Mouse (Mus musculus) hindbrain, embryonic 12.5 days (tissue): ENCODE data around the gene Susd6. TPM values are rescaled to one million over a fixed set of nuclear protein-coding genes. Genes with fewer than 3 reads are reported as not detected.
"Not testable (repeated sequence)": the region's sequence is repeated elsewhere in the genome, so short reads cannot be mapped to it uniquely, and the experiment has no call there.

Source experiments
- ATAC-seq: fragments of 200-750 bp; cut with Nextera tagmentation; 2 replicates; pipeline ENCODE4 v1.8.0; 2017; ENCODE audit warnings: moderate TSS enrichment; ENCODE audit not compliant: low FRiP score
- H3K27ac ChIP-seq: fragments of 300-500 bp; sonication (generic); 2 replicates; pipeline ENCODE4 v1.5.1; 2016; ENCODE audit warnings: mild to moderate bottlenecking
- H3K27me3 ChIP-seq: fragments of 300-500 bp; sonication (generic); 2 replicates; pipeline ENCODE4 v1.6.1; 2016; ENCODE audit warnings: mild to moderate bottlenecking
- H3K36me3 ChIP-seq: fragments of 300-500 bp; sonication (generic); 2 replicates; pipeline ENCODE4 v1.6.1; 2016; ENCODE audit warnings: mild to moderate bottlenecking
- H3K4me1 ChIP-seq: fragments of 300-500 bp; sonication (generic); 2 replicates; pipeline ENCODE4 v1.6.1; 2016
- H3K4me2 ChIP-seq: fragments of 300-500 bp; sonication (generic); replicated peaks from 2 replicates; pipeline ENCODE4 v1.6.1; 2016; ENCODE audit warnings: mild to moderate bottlenecking
- H3K4me3 ChIP-seq: fragments of 300-500 bp; sonication (generic); 2 replicates; pipeline ENCODE4 v1.5.1; 2016; ENCODE audit warnings: mild to moderate bottlenecking
- H3K9ac ChIP-seq: fragments of 300-500 bp; sonication (generic); 2 replicates; pipeline ENCODE4 v1.6.1; 2016; ENCODE audit warnings: mild to moderate bottlenecking, moderate library complexity
- H3K9me3 ChIP-seq: fragments of 300-500 bp; sonication (generic); replicated peaks from 2 replicates; pipeline ENCODE4 v1.6.1; 2016; ENCODE audit warnings: mild to moderate bottlenecking
- WGBS: fragments of 180-500 bp; shearing (Covaris S2); methylation state at CpG from one replicate; pipeline ENCODE4 v1.1.7; 2016; 5-methylcytosine and 5-hydroxymethylcytosine counted together
- polyA plus RNA-seq: library from polyadenylated mRNA; unstranded; fragments of >200 nt; fragmentation: Nextera tagmentation; extraction: Ambion mirVana; gene quantifications from 2 replicates; pipeline ENCODE4 v1.2.1, GENCODE M21; 2016

Susd6 gene
- polyA plus RNA-seq, 1 experiment from 2014 or later, result 18.8 TPM

- Histone ChIP-seq H3K27ac (no peak overlapping the region), H3K36me3 (no peaks in the 10 kb centered on the region), H3K4me1 (peaks cover 24% of the 10 kb centered on the region), H3K4me2 (no peak overlapping the region), H3K4me3 (no peak overlapping the region), H3K27me3 (no peaks in the 10 kb centered on the region), H3K9me3 (no peaks in the 10 kb centered on the region), H3K9ac (no peak overlapping the region)
- ATAC-seq, result no peak
Measured at GRCm38 (mm10) chr12:80817697-80818235, 27.5 kb downstream of the Susd6 start.

GRCm38 (mm10) chr12:80819020-80819419 is 28.7 kb downstream of the Susd6 start:
- not testable (repeated sequence) for H3K36me3 ChIP-seq, H3K9ac ChIP-seq, H3K4me3 ChIP-seq, ATAC-seq, H3K27ac ChIP-seq, H3K27me3 ChIP-seq, H3K4me2 ChIP-seq, H3K9me3 ChIP-seq
- 81% methylated on average over 2 of the region's 2 CpGs for WGBS
- peaks cover 24% of the 10 kb centered on the region for H3K4me1 ChIP-seq

GRCm38 (mm10) chr12:80821312-80822007 is 31.1 kb downstream of the Susd6 start:
- Histone ChIP-seq H3K9ac (no peak overlapping the region), H3K9me3 (no peaks in the 10 kb centered on the region), H3K36me3 (no peaks in the 10 kb centered on the region), H3K4me2 (no peak overlapping the region), H3K4me1 (peaks cover 19% of the 10 kb centered on the region), H3K27me3 (no peaks in the 10 kb centered on the region), H3K4me3 (no peak overlapping the region), H3K27ac (no peak overlapping the region)
- ATAC-seq, result no peak
- WGBS, result 89% methylated on average over 4 of the region's 4 CpGs

- H3K9me3 ChIP-seq, result no peaks in the 10 kb centered on the region
- H3K4me3 ChIP-seq, result no peak overlapping the region
- no peaks in the 10 kb centered on the region for H3K36me3 ChIP-seq
- H3K27ac ChIP-seq, result no peak overlapping the region
- no peak overlapping the region for H3K9ac ChIP-seq
- H3K27me3 ChIP-seq, result no peaks in the 10 kb centered on the region
- 93% methylated on average over 7 of the region's 7 CpGs for WGBS
- ATAC-seq, result no peak
- H3K4me1 ChIP-seq, result peaks cover 13% of the 10 kb centered on the region
- no peak overlapping the region for H3K4me2 ChIP-seq
Measured at GRCm38 (mm10) chr12:80822533-80822932, 32.2 kb downstream of the Susd6 start.

GRCm38 (mm10) chr12:80824202-80824601 is 33.9 kb downstream of the Susd6 start:
- no peak overlapping the region for H3K27ac ChIP-seq
- ATAC-seq, result no peak
- H3K4me2 ChIP-seq, result no peak overlapping the region
- peaks cover 10% of the 10 kb centered on the region for H3K4me1 ChIP-seq
- H3K27me3 ChIP-seq, result no peaks in the 10 kb centered on the region
- H3K36me3 ChIP-seq, result no peaks in the 10 kb centered on the region
- H3K9me3 ChIP-seq, result no peaks in the 10 kb centered on the region
- no peak overlapping the region for H3K4me3 ChIP-seq
- 77% methylated on average over 1 of the region's 1 CpGs for WGBS
- no peak overlapping the region for H3K9ac ChIP-seq

GRCm38 (mm10) chr12:80826423-80826822 is 36.1 kb downstream of the Susd6 start:
- ATAC-seq, result no peak

GRCm38 (mm10) chr12:80827464-80828015 is 37.2 kb downstream of the Susd6 start:
- H3K9ac ChIP-seq, result no peak overlapping the region
- ATAC-seq, result no peak
- no peak overlapping the region for H3K4me2 ChIP-seq
- no peaks in the 10 kb centered on the region for H3K9me3 ChIP-seq
- H3K4me3 ChIP-seq, result no peak overlapping the region
- H3K27ac ChIP-seq, result no peak overlapping the region
- 74% methylated on average over 5 of the region's 5 CpGs for WGBS
- no peaks in the 10 kb centered on the region for H3K36me3 ChIP-seq
- peaks cover 12% of the 10 kb centered on the region for H3K4me1 ChIP-seq
- H3K27me3 ChIP-seq, result no peaks in the 10 kb centered on the region

More at GRCm38 (mm10) chr12:80826423-80826822, 36.1 kb downstream of the Susd6 start:
- Histone ChIP-seq H3K4me1 (peaks cover 12% of the 10 kb centered on the region), H3K9ac (no peak overlapping the region), H3K36me3 (no peaks in the 10 kb centered on the region), H3K4me2 (no peak overlapping the region), H3K4me3 (no peak overlapping the region), H3K27ac (no peak overlapping the region), H3K9me3 (no peaks in the 10 kb centered on the region), H3K27me3 (no peaks in the 10 kb centered on the region)
- 56% methylated on average over 1 of the region's 1 CpGs for WGBS

DNA sequence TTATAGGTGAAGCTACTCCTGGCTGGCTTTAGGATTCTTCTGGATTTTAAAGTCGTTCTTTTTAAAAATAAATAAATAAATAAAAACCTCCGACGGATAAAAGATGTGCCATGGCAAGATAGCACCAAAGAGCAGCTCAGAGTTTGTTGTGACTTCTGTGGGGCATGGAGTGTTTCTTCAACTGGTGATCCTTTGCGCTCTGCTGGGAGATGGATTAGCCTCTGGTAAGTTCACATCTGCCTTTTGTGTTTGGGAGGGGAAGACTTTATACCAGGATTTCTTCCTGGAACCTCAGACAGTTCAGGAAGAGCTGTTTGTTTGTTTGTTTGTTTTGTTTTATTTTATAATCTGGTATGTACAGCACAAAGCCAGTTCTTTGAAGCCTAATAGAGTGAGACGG is 37.7 kb downstream of the Susd6 start:
- no peaks in the 10 kb centered on the region for H3K27me3 ChIP-seq
- H3K36me3 ChIP-seq, result no peaks in the 10 kb centered on the region
- H3K4me3 ChIP-seq, result no peak overlapping the region
- no peak overlapping the region for H3K9ac ChIP-seq
- WGBS, result 86% methylated on average over 5 of the region's 5 CpGs
- no peaks in the 10 kb centered on the region for H3K9me3 ChIP-seq
- no peak for ATAC-seq
- H3K27ac ChIP-seq, result no peak overlapping the region
- no peak overlapping the region for H3K4me2 ChIP-seq
- H3K4me1 ChIP-seq, result peaks cover 12% of the 10 kb centered on the region

- Histone ChIP-seq H3K27ac (no peak overlapping the region), H3K4me3 (no peak overlapping the region), H3K9ac (no peak overlapping the region), H3K9me3 (no peaks in the 10 kb centered on the region), H3K27me3 (no peaks in the 10 kb centered on the region), H3K4me2 (no peak overlapping the region), H3K36me3 (no peaks in the 10 kb centered on the region), H3K4me1 (peaks cover 12% of the 10 kb centered on the region)
- WGBS, result 96% methylated on average over 2 of the region's 2 CpGs
- no peak for ATAC-seq
Measured at GRCm38 (mm10) chr12:80828951-80829350, 38.6 kb downstream of the Susd6 start.

GRCm38 (mm10) chr12:80830211-80830610 is 39.9 kb downstream of the Susd6 start:
- Histone ChIP-seq H3K36me3 (no peaks in the 10 kb centered on the region), H3K4me3 (no peak overlapping the region), H3K27me3 (no peaks in the 10 kb centered on the region), H3K9ac (no peak overlapping the region), H3K27ac (no peak overlapping the region), H3K9me3 (no peaks in the 10 kb centered on the region), H3K4me1 (peaks cover 12% of the 10 kb centered on the region), H3K4me2 (no peak overlapping the region)
- ATAC-seq, result no peak
- WGBS, result 85% methylated on average over 2 of the region's 2 CpGs

DNA sequence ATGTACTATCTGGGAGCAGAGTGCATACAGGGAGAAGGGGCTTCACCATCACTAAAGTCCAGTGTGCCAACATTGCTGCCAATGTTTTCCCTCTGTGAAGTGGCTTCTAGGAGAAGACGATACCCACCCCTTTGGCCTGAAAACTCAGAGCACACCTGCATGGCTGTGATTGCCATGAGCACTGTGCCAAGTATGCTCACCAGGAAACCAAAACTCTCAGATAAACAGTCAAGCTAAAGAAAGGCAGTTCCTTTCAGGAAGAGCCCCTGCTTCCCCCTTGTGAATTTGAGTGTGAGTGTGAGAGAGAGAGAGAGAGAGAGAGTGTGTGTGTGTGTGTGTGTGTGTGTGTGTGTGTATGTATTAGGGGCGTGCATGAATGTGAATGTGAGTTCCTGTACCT is 40.5 kb downstream of the Susd6 start:
- Histone ChIP-seq H3K27me3 (no peaks in the 10 kb centered on the region), H3K9ac (no peak overlapping the region), H3K9me3 (no peaks in the 10 kb centered on the region), H3K4me2 (no peak overlapping the region), H3K36me3 (no peaks in the 10 kb centered on the region), H3K4me1 (peaks cover 11% of the 10 kb centered on the region), H3K27ac (no peak overlapping the region), H3K4me3 (no peak overlapping the region)
- WGBS, result 93% methylated on average over 2 of the region's 2 CpGs
- ATAC-seq, result no peak

DNA sequence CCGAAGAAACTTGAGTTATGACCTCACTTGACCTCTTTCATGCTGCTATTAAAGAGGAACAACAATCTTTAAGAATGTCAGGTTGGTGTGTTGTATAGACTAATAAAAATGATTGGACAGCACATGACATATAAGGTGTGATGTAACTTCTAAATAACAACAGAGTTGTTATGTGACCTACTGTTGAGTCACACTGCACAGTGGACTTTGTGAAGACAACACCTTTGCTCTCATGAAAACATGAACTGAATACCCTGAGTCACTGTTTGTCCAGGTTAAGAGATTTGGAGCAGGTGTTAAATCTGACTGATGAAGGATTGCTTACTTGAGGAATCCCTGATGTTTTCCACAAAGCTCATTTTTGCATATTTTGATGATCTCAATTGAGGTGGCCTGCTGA is 42.0 kb downstream of the Susd6 start:
- no peak for ATAC-seq
- Histone ChIP-seq H3K4me2 (no peak overlapping the region), H3K27me3 (no peaks in the 10 kb centered on the region), H3K36me3 (no peaks in the 10 kb centered on the region), H3K9ac (no peak overlapping the region), H3K4me1 (0 out of 2 replicates have a peak, but pooled peaks cover 4% of the 10 kb centered on the region), H3K9me3 (no peaks in the 10 kb centered on the region), H3K4me3 (no peak overlapping the region), H3K27ac (no peak overlapping the region)
- 69% methylated on average over 1 of the region's 1 CpGs for WGBS

DNA sequence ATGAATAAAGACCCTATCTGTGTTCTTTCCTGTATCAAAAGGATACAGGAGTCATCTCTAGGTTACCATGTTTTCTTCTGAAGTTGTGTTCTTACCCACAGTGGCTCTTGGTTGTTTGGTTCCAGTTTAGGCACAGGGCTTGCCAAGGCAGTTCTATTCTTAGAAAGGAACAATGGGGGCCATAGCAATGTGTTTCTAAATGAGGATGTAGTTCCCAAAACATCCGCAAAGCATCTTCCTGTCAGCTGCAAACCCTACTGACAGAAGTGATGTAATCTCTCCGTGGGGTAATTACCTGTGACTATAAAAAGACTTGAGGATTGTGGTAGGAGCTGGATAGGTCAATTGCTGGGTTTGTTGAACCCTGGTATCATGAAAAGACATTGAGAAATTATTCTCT is 43.2 kb downstream of the Susd6 start:
- H3K27me3 ChIP-seq, result no peaks in the 10 kb centered on the region
- no peaks in the 10 kb centered on the region for H3K9me3 ChIP-seq
- H3K36me3 ChIP-seq, result no peaks in the 10 kb centered on the region
- H3K27ac ChIP-seq, result no peak overlapping the region
- no peak overlapping the region for H3K4me2 ChIP-seq
- H3K4me1 ChIP-seq, result 0 out of 2 replicates have a peak, but pooled peaks cover 2% of the 10 kb centered on the region
- no peak overlapping the region for H3K9ac ChIP-seq
- H3K4me3 ChIP-seq, result no peak overlapping the region
- ATAC-seq, result no peak
- 77% methylated on average over 2 of the region's 2 CpGs for WGBS
